Mouse (Mus musculus) gastrocnemius, postnatal 14 days (tissue): ENCODE results near the gene Fam53a. TPM values are rescaled to one million over a fixed set of nuclear protein-coding genes. Genes with fewer than 3 reads are reported as not detected.
A peak's percentile ranks its signal among the peaks of the same experiment; 100 is the strongest.

Experiments
- DNase-seq: peaks from one replicate; pipeline ENCODE4 v3.0.0; 2021; ENCODE audit warnings: mixed read lengths
- intact Hi-C: fragments of 180-260 bp; cut with DNase I; formaldehyde crosslinking; loops from one replicate; pipeline ENCODE4 v1.15.1; 2025; ENCODE audit warnings: low total_unique reads
- long read RNA-seq, 2 experiments: library from polyadenylated mRNA; stranded (forward); transcript quantifications; one replicate each; pipeline ENCODE4 v2.0.0; 2021
- total RNA-seq, 2 experiments: library from RNA; stranded (reverse); gene quantifications; 2 replicates each; pipeline ENCODE4 v1.2.3; 2021

The Fam53a gene
- 10 to 100 TPM; 52.5 to 57.0 TPM for total RNA-seq
- long read RNA-seq, experiment 1, transcript Fam53a-202 (6 exons, 2,009 nt) = major isoform, 39 of 83 reads
- long read RNA-seq, experiment 1, transcript Fam53a-201 (5 exons, 2,346 nt) = minor isoform, 6 of 83 reads
- long read RNA-seq, experiment 1, partial matches to known transcripts = 2 of 83 reads
- long read RNA-seq, experiment 1, other reads (novel, unspliced or antisense) = 33 of 83 reads
- long read RNA-seq, experiment 2, transcript Fam53a-206 (7 exons, 2,112 nt) = minor isoform, 7 of 106 reads
- long read RNA-seq, experiment 2, transcript Fam53a-202 (6 exons, 2,009 nt) = major isoform, 48 of 106 reads
- long read RNA-seq, experiment 2, transcript Fam53a-201 (5 exons, 2,346 nt) = minor isoform, 8 of 106 reads
- long read RNA-seq, experiment 2, partial matches to known transcripts = 6 of 106 reads
- long read RNA-seq, experiment 2, other reads (novel, unspliced or antisense) = 37 of 106 reads

GRCm38 (mm10) chr5:33629301-33629987 lies at the start of gene Fam53a, which contains the start of gene Gm9903:
Fam53a (minus strand) TSS chr5:33629635.
Gm9903 (plus strand) TSS chr5:33629925.
- peak; percentile 100 for DNase-seq
- intact Hi-C loops = no loop called here

GRCm38 (mm10) chr5:33678244-33678643 lies 48.8 kb upstream of the Fam53a start:
- DNase-seq = no peak
- intact Hi-C loops = no loop called here

GRCm38 (mm10) chr5:33675964-33676363 lies 46.5 kb upstream of the Fam53a start:
- peak; percentile 64 for DNase-seq
- intact Hi-C loops = loop anchor here (2.0 kb wide), 1 partner anchor 63 kb away; no protein-coding TSS in a partner anchor

GRCm38 (mm10) chr5:33674439-33674838 lies 45.0 kb upstream of the Fam53a start:
- intact Hi-C loops = loop anchor here (2.0 kb wide), 1 partner anchor 64 kb away; no protein-coding TSS in a partner anchor

GRCm38 (mm10) chr5:33671659-33672058 lies 42.2 kb upstream of the Fam53a start:
- DNase-seq = no peak
- intact Hi-C loops = no loop called here

More at GRCm38 (mm10) chr5:33674439-33674838, 45.0 kb upstream of the Fam53a start:
- DNase-seq = peak; percentile 54

GRCm38 (mm10) chr5:33668223-33668622 lies 38.8 kb upstream of the Fam53a start:
- intact Hi-C loops = no loop called here
- DNase-seq = no peak

GRCm38 (mm10) chr5:33658664-33659050 lies 29.2 kb upstream of the Fam53a start:
- no peak for DNase-seq
- intact Hi-C loops = no loop called here

- DNase-seq = peak; percentile 98
- intact Hi-C loops = no loop called here
Observed at GRCm38 (mm10) chr5:33657787-33658663, 28.6 kb upstream of the Fam53a start, which contains the start of the genes Tacc3 and Tmem129. Tacc3 (plus strand) TSS chr5:33658128. Tmem129 (minus strand) TSS chr5:33658416.

GRCm38 (mm10) chr5:33657251-33657786 lies 27.9 kb upstream of the Fam53a start:
- intact Hi-C loops = no loop called here
- DNase-seq = peak; percentile 64

GRCm38 (mm10) chr5:33656739-33657138 lies 27.3 kb upstream of the Fam53a start:
- intact Hi-C loops = no loop called here
- DNase-seq = no peak

- DNase-seq = no peak
- intact Hi-C loops = no loop called here
Observed at GRCm38 (mm10) chr5:33655251-33655840, 25.9 kb upstream of the Fam53a start.

- intact Hi-C loops = no loop called here
- peak; percentile 12 for DNase-seq
Observed at GRCm38 (mm10) chr5:33654424-33654823, 25.0 kb upstream of the Fam53a start.

GRCm38 (mm10) chr5:33652783-33653173 lies 23.3 kb upstream of the Fam53a start:
- intact Hi-C loops = no loop called here
- DNase-seq = no peak

- intact Hi-C loops = no loop called here
- peak; percentile 97 for DNase-seq
Observed at GRCm38 (mm10) chr5:33651921-33652782, 22.7 kb upstream of the Fam53a start, which contains the start of gene Slbp. Slbp (minus strand) TSS chr5:33652574.

- no peak for DNase-seq
- intact Hi-C loops = no loop called here
Observed at GRCm38 (mm10) chr5:33651541-33651920, 22.1 kb upstream of the Fam53a start.

- DNase-seq = no peak
- intact Hi-C loops = no loop called here
Observed at GRCm38 (mm10) chr5:33651017-33651416, 21.6 kb upstream of the Fam53a start.

GRCm38 (mm10) chr5:33640652-33641051 lies 11.2 kb upstream of the Fam53a start:
- DNase-seq = no peak
- intact Hi-C loops = no loop called here

GRCm38 (mm10) chr5:33638826-33639225 lies 9.4 kb upstream of the Fam53a start:
- DNase-seq = no peak

More at GRCm38 (mm10) chr5:33638826-33639225, 9.4 kb upstream of the Fam53a start:
- intact Hi-C loops = no loop called here
